8 mouse cellular contexts compared by ENCODE assay signal in the genomic region with DNA sequence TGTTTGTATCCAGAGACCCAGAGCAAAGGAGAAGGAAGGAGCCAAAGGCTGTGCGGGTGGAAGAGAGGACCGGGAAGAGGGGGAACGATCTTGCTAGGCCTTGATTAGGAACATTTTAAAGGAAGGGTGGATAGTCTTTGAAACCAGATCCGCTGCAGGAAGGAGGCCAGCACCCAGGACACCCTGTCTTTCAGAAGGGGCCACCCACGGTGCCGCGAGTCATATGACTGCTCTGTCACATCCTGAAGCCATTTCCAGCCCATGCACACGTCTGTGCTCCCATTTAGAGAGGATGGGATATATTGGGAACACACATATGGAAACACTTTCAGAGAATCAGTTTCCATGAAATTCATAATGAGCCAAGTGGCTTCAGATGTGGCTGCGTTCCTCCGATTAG.
DNase-seq lines count a peak whose midpoint lies in the region; ATAC-seq lines count a peak whose summit lies in the region.

No protein-coding gene starts in this region.

- no peaks in the 10 kb centered on the region for H3K9me3 ChIP-seq in limb, embryonic 10.5 days (replicated peaks)
- H3K9me3 ChIP-seq in stomach, embryonic 14.5 days (ENCODE audit: control insufficient read depth, low read depth, low read length): no peaks in the 10 kb centered on the region

- DNase-seq in adrenal gland, adult 2 months: peak; percentile 20
- DNase-seq in adrenal gland, adult 8-10 months: no peak
- DNase-seq in embryo, embryonic 10.5 days (ENCODE audit: low spot score): peak; percentile 70
- peak; percentile 59 to 62 for DNase-seq in gastrocnemius, postnatal 36 days
- peak; percentile 33 for DNase-seq in kidney, adult 9 months
- peak; percentile 74 for DNase-seq in limb, embryonic 10.5 days (ENCODE audit: low spot score)
- DNase-seq in retina, embryonic 14.5 days (ENCODE audit: low spot score): no peak

- intact Hi-C loops in gastrocnemius, postnatal 36 days (cut with DNase I): no loop called here

- H3K4me1 ChIP-seq in limb, embryonic 10.5 days: peaks cover 52% of the 10 kb centered on the region
- peaks cover 6% of the 10 kb centered on the region; the same call in 1 of the 2 replicates for H3K4me1 ChIP-seq in stomach, embryonic 14.5 days (ENCODE audit: control insufficient read depth, insufficient read depth, low read length)

- H3K4me3 ChIP-seq in limb, embryonic 10.5 days: peak overlapping the region; percentile 37; the same call in 1 of the 2 replicates
- no peak overlapping the region for H3K4me3 ChIP-seq in stomach, embryonic 14.5 days (ENCODE audit: low read depth, low read length)

- peak overlapping the region; percentile 19; the same call in 1 of the 2 replicates for H3K4me2 ChIP-seq in stomach, embryonic 14.5 days (replicated peaks; ENCODE audit: low read depth, low read length)

- H3K27ac ChIP-seq in limb, embryonic 10.5 days: peak overlapping the region; percentile 69
- peak overlapping the region; percentile 61 for H3K27ac ChIP-seq in stomach, embryonic 14.5 days (ENCODE audit: low read length)

- no peak overlapping the region for H3K9ac ChIP-seq in stomach, embryonic 14.5 days (replicated peaks; ENCODE audit: low read depth, low read length)

- no peaks in the 10 kb centered on the region for H3K27me3 ChIP-seq in limb, embryonic 10.5 days (ENCODE audit: low read depth, poor library complexity, severe bottlenecking)
- H3K27me3 ChIP-seq in stomach, embryonic 14.5 days (ENCODE audit: control insufficient read depth, insufficient read depth, low read length): no peaks in the 10 kb centered on the region

- no peak for ATAC-seq in stomach, embryonic 14.5 days (ENCODE audit: insufficient number of reproducible peaks, insufficient read depth, low FRiP score, low read depth)

- WGBS in limb, embryonic 10.5 days: 18% methylated on average over 10 of the region's 10 CpGs
- 44% methylated on average over 10 of the region's 10 CpGs for WGBS in stomach, embryonic 14.5 days

- no peaks in the 10 kb centered on the region for H3K36me3 ChIP-seq in limb, embryonic 10.5 days
- H3K36me3 ChIP-seq in stomach, embryonic 14.5 days (ENCODE audit: control insufficient read depth, insufficient read depth, low read length): no peaks in the 10 kb centered on the region

Comparison
In these comparisons a context has a peak if more than half of its experiments do, and no peak if none do; other contexts are left out.
1. DNase-seq: peak in adrenal gland, adult 2 months (single experiment), embryo, embryonic 10.5 days (single experiment), gastrocnemius, postnatal 36 days (2 of 2), kidney, adult 9 months (single experiment) and limb, embryonic 10.5 days (single experiment); none in adrenal gland, adult 8-10 months (single experiment) and retina, embryonic 14.5 days (single experiment).